Mouse (Mus musculus) spleen, postnatal 10 days (tissue): ENCODE measurements at regions not wholly inside any gene's neighbourhood (a gene's known extent, or its start where the extent isn't known, plus 50 kb on each side); places are given as distances from the start of the nearest gene placed in this dataset.

Source experiments
- DNase-seq, 2 experiments: peaks; one replicate each; pipeline ENCODE4 v3.0.0; 2021 to 2022; ENCODE audit warnings: low spot score in 2 of 2

DNA sequence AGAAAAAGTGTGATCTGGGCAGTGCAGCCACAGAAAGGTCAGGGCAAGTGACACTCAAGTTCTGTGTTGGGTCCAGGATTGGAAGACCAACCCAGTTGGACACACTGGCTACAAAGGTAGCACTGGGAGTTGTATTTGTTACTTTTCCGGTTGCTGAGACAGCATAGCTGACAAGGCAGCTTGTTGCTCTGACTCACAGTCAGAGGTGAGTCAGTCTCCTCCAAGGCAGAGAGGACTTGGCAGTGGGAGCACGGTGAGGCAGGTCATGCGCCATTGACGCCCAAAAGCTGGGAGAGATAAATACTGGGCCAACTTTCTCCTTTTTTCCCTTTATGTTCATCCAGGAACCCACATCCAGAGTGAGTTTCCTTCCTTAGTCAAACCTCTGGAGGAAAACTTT, 88.4 kb downstream of the Zfp706 start:
- DNase-seq, result no peak

GRCm38 (mm10) chr15:36916998-36917397, 90.6 kb downstream of the Zfp706 start:
- no peak for DNase-seq

DNA sequence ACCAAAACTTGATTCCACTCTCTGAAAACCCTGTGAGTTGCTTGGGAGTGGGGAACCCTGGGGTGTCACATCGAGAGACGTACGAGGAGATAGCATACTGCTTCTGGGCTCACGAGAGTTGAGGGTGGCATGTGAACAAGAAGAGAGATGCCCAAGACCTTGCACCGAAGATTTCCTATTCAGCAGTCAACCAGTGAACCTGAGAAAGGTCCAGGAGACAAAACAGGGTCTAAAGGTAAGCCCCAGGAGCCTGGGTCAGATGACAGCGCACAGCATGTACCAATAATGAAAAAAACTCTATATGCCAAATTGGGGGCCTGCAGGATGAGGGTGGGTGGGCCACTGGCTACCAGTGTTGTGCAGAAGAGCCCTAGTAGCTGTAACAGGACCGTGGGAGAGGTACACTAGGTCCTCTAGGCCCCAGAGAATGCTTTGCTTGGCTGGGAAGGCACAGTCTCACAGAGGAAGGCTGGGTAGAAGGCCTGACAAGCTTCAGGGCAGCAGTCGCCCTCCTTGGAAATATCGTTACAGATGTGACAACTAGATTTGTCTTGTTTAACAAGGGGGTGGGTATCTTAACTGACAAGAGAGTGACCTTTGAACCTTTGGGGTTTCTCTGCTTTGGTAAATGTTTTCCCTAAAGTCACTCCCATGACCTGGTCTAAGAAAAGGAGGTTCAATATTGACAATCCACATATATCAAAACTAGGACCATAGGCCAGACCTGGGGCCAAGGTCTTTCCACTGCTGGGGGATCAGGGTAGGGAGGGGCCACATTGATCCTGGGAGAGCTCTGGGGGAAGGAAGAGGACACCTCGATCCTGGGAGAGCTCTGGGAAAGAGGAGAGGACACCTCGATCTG, 93.1 kb downstream of the Zfp706 start:
- no peak for DNase-seq

DNA sequence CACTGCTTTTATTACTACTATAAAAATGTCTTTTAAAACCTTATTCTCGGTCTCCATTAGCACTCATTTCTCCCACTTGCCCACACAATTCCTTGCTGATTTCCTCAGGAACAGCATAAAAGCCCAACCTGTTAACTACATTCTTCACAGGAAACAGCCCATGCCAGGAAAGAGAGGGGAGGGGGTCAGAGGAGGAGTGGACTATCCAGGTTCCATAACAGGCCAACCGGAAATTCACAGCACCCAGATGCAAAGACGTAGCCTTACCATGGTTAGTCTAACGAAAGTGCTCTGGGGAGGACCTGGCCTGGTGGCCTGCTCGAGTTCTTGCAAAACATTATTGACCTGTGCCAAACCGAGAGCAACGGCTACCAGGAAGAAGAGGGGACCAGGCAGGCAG, 94.3 kb downstream of the Zfp706 start:
- no peak for DNase-seq

DNA sequence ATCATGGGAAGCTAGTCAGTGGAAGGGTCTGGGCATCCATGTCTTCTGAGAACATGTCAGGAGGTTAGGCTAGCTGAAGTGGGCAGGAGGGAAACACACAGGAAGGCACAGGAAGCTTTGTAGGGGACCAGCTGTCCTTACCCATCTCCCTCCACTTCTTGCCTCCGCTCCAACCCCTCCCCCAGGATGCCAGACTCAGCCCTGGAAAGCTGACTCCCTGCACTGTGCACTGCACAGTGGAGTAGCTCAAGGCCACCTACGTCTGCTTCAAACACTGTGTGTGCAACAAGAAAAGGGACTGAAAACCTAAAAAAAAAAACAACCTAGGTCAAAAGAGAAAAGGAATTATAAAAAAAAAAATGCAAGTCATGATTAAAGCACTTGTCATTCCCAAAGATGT, 97.3 kb downstream of the Zfp706 start:
- DNase-seq, result no peak

GRCm38 (mm10) chr15:36909494-36909893, 98.1 kb downstream of the Zfp706 start:
- no peak for DNase-seq

GRCm38 (mm10) chr15:36906789-36907188, 100.8 kb downstream of the Zfp706 start:
- no peak for DNase-seq

DNA sequence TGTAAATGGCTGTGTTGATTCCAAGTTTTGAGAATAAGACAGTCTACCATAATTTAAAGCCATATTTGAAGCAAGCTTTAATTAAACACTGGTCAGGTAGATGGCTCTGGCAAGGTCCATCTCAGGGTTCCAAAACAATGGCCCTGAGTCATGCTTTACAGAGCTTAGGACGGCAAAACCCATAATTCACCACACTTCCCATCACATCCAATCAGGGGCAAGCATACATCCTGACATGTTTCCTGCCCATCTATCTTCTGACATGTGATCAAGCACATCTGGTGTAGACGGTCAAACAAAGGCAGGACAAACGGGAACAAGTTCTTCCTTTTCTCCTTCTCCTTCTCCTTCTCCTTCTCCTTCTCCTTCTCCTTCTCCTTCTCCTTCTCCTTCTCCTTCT, 101.5 kb downstream of the Zfp706 start:
- DNase-seq, result no peak

DNA sequence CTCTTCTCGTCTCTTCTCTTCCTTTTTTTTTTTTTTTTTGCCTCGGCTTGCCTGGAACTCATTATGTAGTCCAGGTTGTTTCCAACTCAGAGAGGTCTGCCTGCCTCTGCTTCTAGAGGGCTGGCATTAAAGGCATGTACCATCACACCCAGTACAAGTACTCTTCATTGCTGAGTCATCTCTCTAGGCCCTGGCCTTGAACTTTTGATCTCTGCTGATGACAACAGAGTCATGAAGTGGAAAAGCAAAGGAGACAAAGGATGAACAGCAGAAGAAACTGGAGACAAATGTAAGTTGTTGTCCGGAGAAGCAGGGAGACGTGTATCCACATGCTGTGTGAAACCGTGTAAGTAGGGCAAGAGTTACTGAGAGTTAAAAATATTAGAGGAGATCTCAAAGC, 103.7 kb downstream of the Zfp706 start:
- DNase-seq, result no peak

GRCm38 (mm10) chr15:36903309-36903708, 104.3 kb downstream of the Zfp706 start:
- DNase-seq, result no peak

DNA sequence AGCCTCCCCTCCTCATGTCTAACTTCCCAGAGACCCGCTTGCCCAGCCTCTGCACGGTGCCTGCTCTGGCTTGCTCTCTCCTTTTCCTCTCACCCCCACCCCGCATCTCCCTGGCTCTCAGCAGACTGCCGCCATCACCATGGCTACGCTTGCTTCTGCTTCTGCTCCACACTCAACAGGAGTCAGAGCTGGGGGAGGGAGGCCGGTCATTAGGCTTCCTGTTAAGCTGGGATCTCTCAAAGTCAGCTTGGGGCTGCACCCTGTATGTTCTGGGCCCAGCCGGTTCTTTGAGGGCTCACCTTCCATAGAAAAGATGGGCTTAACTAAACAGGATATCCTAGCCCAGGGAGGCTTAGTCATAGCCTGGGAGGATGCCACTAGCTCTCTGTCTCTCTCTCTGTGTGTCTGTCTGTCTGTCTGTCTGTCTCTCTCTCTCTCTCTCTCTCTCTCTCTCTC, 105.7 kb downstream of the Zfp706 start:
- DNase-seq, result peak in 1 of 2 experiments; percentile 28

DNA sequence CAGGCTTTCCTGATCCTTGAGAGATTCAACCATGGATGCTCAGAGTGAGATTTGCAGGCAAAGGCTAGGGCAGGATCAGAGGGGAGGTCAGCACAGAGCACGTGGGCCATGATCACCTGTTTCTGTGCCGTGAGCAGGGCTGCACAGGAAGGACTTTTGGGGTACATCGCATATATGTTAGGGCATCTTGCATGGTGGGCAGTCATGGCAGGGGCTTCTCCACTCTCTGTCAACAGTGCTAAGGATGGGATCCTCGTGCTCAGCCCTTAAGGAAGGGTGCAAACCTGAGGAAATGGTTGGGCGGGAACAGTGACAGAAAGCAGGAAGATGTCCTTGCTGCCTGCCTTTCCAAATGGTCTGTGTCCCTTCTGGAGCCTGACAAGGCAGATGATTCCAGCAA, 106.2 kb downstream of the Zfp706 start:
- DNase-seq, result no peak

- no peak for DNase-seq
Measured at GRCm38 (mm10) chr15:36900940-36901339, 106.6 kb downstream of the Zfp706 start.

GRCm38 (mm10) chr15:36899882-36900281, 107.7 kb downstream of the Zfp706 start:
- DNase-seq, result no peak

DNA sequence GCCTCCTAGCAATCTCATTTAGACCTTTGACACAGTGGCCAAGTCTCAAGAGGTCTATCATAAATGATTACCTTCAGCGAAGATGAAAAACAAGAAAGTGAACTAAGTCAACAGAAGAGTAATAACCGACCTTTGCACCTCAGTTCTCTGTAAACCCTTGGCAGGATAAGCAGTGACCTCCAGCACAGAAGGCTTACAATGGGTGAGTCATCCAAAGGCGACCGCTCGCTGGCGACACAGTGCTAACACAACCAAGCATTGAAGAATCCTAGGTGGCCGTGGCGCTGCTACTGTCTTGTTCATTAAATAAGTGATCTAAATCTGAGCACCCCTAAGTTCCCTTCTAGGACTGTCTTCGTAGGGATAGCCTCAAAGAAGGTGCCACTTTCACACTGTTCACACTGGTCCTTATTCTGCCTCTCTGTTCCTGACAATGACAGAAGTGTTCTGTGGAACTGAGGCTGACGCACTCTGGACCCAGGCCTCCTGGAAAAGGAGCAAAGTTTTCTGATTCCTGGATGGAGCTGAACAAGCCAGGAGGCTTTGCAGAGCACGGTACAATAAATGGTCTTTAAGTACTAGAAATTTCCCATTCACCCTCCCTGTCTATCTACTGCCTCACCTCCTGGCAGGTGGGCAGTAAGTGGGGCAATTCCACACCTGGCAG, 108.6 kb downstream of the Zfp706 start:
- DNase-seq, result no peak

DNA sequence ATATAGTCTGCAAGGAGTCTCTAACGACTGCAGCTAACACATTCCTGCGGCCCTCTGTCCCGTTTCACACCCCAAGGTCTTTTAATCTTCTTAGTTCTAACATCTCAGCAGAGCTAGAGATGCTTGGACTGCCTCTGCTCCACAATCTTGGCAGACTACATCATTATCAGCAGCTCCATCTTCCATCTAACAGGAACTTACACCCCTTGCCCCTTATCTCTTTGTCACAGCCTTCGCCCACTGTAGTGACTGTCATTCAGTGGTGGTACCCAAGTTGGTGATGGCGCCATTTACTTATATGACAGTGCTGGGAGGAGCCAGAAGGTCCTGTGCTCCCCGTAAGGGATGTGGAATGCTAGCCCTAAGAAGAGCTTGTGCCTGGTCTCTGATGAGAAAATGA, 109.2 kb downstream of the Zfp706 start:
- no peak for DNase-seq

- DNase-seq, result no peak
Measured at GRCm38 (mm10) chr15:36896265-36896664, 111.3 kb downstream of the Zfp706 start.

DNA sequence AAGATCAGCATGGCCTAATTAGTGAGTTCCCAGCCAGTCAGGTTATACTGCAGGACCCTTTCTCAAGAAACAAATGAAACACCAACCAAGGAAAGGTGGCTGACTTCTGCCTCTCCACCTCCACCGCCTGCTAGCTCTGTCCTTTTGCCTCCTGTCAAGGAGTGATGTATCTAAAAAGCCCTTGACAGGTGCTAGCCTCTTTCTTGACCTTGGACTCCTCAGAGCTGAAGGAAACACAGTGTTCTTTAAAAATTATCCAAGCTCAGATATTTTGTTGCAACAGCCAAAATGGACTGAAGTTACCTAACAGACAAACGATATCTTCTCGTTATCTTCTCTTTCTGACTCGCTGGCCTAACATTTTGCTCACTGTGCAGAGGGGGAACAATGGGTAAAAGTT, 112.5 kb downstream of the Zfp706 start:
- DNase-seq, result no peak

DNA sequence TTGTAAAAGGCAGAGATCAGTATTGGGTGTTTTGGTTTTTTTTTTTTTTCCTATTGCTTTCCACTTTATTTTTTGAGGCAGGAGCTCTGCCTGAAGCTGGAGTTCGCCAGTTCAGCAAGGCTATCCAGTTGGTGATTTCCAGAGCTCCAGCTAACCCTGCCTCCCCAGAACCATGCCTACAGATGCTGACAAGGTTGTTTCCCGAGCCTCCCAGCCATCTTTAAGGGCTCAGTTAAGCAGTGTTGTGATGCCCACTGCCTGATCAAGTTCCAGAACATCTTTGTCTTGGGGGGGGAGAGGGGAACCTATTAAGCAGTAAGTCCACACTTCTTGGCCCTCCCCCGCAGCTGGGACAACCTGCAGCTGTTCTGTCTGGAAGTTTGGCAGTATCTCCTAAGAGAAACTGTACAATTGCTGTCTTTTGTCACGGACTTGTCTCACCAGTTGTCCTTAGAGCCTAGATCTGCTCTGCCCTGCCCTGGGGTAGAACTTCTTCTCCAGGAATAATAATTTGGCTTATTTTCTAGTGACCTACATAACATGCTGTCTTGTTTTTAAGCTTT, 114.1 kb downstream of the Zfp706 start:
- no peak for DNase-seq

DNA sequence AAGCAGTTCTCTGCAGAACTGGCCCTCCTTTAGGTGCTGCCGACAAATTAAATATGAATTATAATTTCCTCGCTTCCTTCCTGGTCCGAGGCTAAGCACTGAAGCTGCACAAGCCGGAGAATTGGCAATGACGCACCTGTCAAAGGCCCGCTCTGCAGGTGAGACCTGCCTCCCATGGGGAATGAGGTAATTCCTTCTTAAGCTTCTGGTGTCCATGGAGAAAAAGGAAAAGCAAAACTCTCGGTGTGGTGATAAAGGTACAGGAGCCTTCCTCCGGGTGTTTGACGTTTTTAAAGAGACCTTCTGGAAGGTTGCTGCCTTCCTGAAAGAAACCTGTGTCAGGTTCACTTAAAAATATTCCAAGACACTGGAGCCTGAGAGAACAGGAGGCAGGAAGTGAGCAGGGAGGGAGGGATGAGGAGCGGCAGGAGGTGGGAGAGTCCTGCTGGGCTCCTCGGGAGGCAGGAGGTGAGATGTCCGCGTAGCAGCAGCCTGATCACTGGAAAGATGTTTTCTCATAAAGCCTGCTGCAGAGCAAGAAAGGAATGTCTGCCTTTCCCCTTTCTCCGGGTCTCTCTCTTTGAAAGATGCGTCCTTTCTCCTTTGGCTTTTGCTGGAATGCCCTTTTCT, 114.9 kb downstream of the Zfp706 start:
- no peak for DNase-seq

- DNase-seq, result no peak
Measured at GRCm38 (mm10) chr15:36891851-36892250, 115.7 kb downstream of the Zfp706 start.

GRCm38 (mm10) chr15:36891296-36891695, 116.3 kb downstream of the Zfp706 start:
- no peak for DNase-seq
